Mouse (Mus musculus) CD4-positive helper T cell, adult 2 months (primary cell): ENCODE results near the gene Vamp1.

Experiments used
- DNase-seq: peaks from one replicate; pipeline ENCODE4 v3.0.0-alpha.2; 2012; ENCODE audit warnings: low read depth, missing footprints, low spot score

Gene Vamp1

GRCm38 (mm10) chr6:125215148-125215954 is at the start of gene Vamp1:
TSS of gene Vamp1 (plus strand) at chr6:125215551.
- DNase-seq: peak; percentile 93

- peak; percentile 40 for DNase-seq
These were observed 49.1 kb upstream of the Vamp1 start, which contains the start of gene Gapdh for GRCm38 (mm10) chr6:125166051-125166751. TSS of gene Gapdh (minus strand) at chr6:125166467.

- no peak for DNase-seq
These were observed 48.3 kb upstream of the Vamp1 start for GRCm38 (mm10) chr6:125166861-125167650.

- no peak for DNase-seq
These were observed 47.3 kb upstream of the Vamp1 start for GRCm38 (mm10) chr6:125168086-125168485.

GRCm38 (mm10) chr6:125170194-125170593 is 45.2 kb upstream of the Vamp1 start:
- DNase-seq: no peak

GRCm38 (mm10) chr6:125172474-125172873 is 42.9 kb upstream of the Vamp1 start:
- DNase-seq: no peak

- no peak for DNase-seq
These were observed 42.1 kb upstream of the Vamp1 start for GRCm38 (mm10) chr6:125173256-125173655.

GRCm38 (mm10) chr6:125175469-125175868 is 39.9 kb upstream of the Vamp1 start:
- no peak for DNase-seq

GRCm38 (mm10) chr6:125179601-125180000 is 35.8 kb upstream of the Vamp1 start:
- DNase-seq: no peak

GRCm38 (mm10) chr6:125182133-125182532 is 33.2 kb upstream of the Vamp1 start:
- no peak for DNase-seq

GRCm38 (mm10) chr6:125186203-125186602 is 29.1 kb upstream of the Vamp1 start:
- no peak for DNase-seq

GRCm38 (mm10) chr6:125190816-125191215 is 24.5 kb upstream of the Vamp1 start:
- no peak for DNase-seq

- DNase-seq: peak; percentile 99
These were observed 23.9 kb upstream of the Vamp1 start, which contains the start of the genes Ncapd2 and Mrpl51 for GRCm38 (mm10) chr6:125191332-125192015. TSS of gene Ncapd2 (minus strand) at chr6:125191701. TSS of gene Mrpl51 (plus strand) at chr6:125191801.

- peak; percentile 92 for DNase-seq
These were observed 23.2 kb upstream of the Vamp1 start for GRCm38 (mm10) chr6:125192016-125192714.

GRCm38 (mm10) chr6:125192841-125193240 is 22.5 kb upstream of the Vamp1 start:
- DNase-seq: no peak

GRCm38 (mm10) chr6:125193390-125193789 is 22.0 kb upstream of the Vamp1 start:
- no peak for DNase-seq

- no peak for DNase-seq
These were observed 19.7 kb upstream of the Vamp1 start for GRCm38 (mm10) chr6:125195541-125196075.

GRCm38 (mm10) chr6:125196301-125196700 is 19.1 kb upstream of the Vamp1 start:
- DNase-seq: no peak

- DNase-seq: no peak
These were observed 18.2 kb upstream of the Vamp1 start for GRCm38 (mm10) chr6:125197166-125197565.

- no peak for DNase-seq
These were observed 4.9 kb upstream of the Vamp1 start for GRCm38 (mm10) chr6:125210436-125210835.
